Mouse (Mus musculus) myocyte (in vitro differentiated cells): ENCODE results near the gene Rapgef2. TPM values are rescaled to one million over a fixed set of nuclear protein-coding genes. Genes with fewer than 3 reads are reported as not detected.

ENCODE experiments used
- H3K27me3 ChIP-seq: one replicate; pipeline ENCODE4 v1.6.1; 2011; ENCODE audit not compliant: control insufficient read depth, insufficient read depth, insufficient read length
- H3K36me3 ChIP-seq: one replicate; pipeline ENCODE4 v1.6.1; 2011; ENCODE audit not compliant: control insufficient read depth, insufficient read depth
- H3K4me2 ChIP-seq: one replicate; pipeline ENCODE4 v1.6.1; 2011; ENCODE audit warnings: low read depth, control low read depth
- H3K4me3 ChIP-seq: one replicate; pipeline ENCODE4 v1.5.1; 2011; ENCODE audit warnings: mild to moderate bottlenecking, control low read depth, moderate library complexity
- H3K79me2 ChIP-seq: one replicate; pipeline ENCODE4 v1.6.1; 2011; ENCODE audit not compliant: control insufficient read depth, insufficient read depth
- H3ac ChIP-seq: one replicate; pipeline ENCODE4 v1.6.1; 2011; ENCODE audit not compliant: control insufficient read depth, insufficient read length
- CEBPB ChIP-seq: IDR thresholded peaks from 2 replicates; pipeline ENCODE4 v1.6.1; 2011; ENCODE audit warnings: mild to moderate bottlenecking, moderate library complexity; ENCODE audit not compliant: poor library complexity, insufficient read depth, severe bottlenecking
- E2F4 ChIP-seq: IDR thresholded peaks from one replicate; pipeline ENCODE4 v1.6.1; 2011; ENCODE audit warnings: mild to moderate bottlenecking, control low read depth, moderate library complexity; ENCODE audit not compliant: insufficient read depth
- MAX ChIP-seq: IDR thresholded peaks from one replicate; pipeline ENCODE4 v1.6.1; 2011; ENCODE audit warnings: low read depth, mild to moderate bottlenecking, control low read depth
- MYOD1 ChIP-seq, 3 experiments: IDR thresholded peaks; one replicate each; pipeline ENCODE4 v1.6.1; 2011; ENCODE audit warnings: control low read depth in 2 of 3, low read depth in 2 of 3, mild to moderate bottlenecking in 2 of 3, moderate library complexity in 1 of 3; ENCODE audit not compliant: insufficient read length in 2 of 3, control insufficient read depth in 1 of 3
- MYOG ChIP-seq, 3 experiments: IDR thresholded peaks; one replicate each; pipeline ENCODE4 v1.6.1; 2011; ENCODE audit warnings: control low read depth in 2 of 3, low read depth in 2 of 3, mild to moderate bottlenecking in 2 of 3; ENCODE audit not compliant: insufficient read length in 2 of 3, control insufficient read depth in 1 of 3, insufficient read depth in 1 of 3
- POLR2A ChIP-seq: IDR thresholded peaks from one replicate; pipeline ENCODE4 v1.6.1; 2011; ENCODE audit warnings: low read depth, mild to moderate bottlenecking, control low read depth, moderate library complexity; ENCODE audit not compliant: insufficient read length
- POLR2AphosphoS2 ChIP-seq: IDR thresholded peaks from one replicate; pipeline ENCODE4 v1.6.1; 2011; ENCODE audit warnings: low read depth, control low read depth; ENCODE audit not compliant: insufficient read length
- REST ChIP-seq: IDR thresholded peaks from one replicate; pipeline ENCODE4 v1.6.1; 2011; ENCODE audit warnings: mild to moderate bottlenecking, control low read depth, moderate library complexity; ENCODE audit not compliant: insufficient read depth, insufficient read length
- SRF ChIP-seq: IDR thresholded peaks from one replicate; pipeline ENCODE4 v1.6.1; 2011; ENCODE audit warnings: low read depth; ENCODE audit not compliant: control insufficient read depth, insufficient read length
- TCF12 ChIP-seq: IDR thresholded peaks from one replicate; pipeline ENCODE4 v1.6.1; 2011; ENCODE audit warnings: mild to moderate bottlenecking, control low read depth; ENCODE audit not compliant: poor library complexity, insufficient read depth, severe bottlenecking
- TCF3 ChIP-seq: IDR thresholded peaks from one replicate; pipeline ENCODE4 v1.6.1; 2011; ENCODE audit warnings: low read depth, control low read depth; ENCODE audit not compliant: insufficient read length
- USF1 ChIP-seq: IDR thresholded peaks from one replicate; pipeline ENCODE4 v1.6.1; 2011; ENCODE audit warnings: low read depth, mild to moderate bottlenecking, control low read depth, moderate library complexity
- polyA plus RNA-seq: library from polyadenylated mRNA; unstranded; fragments of >200 nt; fragmentation: generic; extraction: Trizol; gene quantifications from one replicate; pipeline ENCODE4 v1.2.1, GENCODE M21; 2012; ENCODE audit warnings: missing spikeins

Rapgef2 gene
- polyA plus RNA-seq, 1 experiment = 5.8 TPM

DNA sequence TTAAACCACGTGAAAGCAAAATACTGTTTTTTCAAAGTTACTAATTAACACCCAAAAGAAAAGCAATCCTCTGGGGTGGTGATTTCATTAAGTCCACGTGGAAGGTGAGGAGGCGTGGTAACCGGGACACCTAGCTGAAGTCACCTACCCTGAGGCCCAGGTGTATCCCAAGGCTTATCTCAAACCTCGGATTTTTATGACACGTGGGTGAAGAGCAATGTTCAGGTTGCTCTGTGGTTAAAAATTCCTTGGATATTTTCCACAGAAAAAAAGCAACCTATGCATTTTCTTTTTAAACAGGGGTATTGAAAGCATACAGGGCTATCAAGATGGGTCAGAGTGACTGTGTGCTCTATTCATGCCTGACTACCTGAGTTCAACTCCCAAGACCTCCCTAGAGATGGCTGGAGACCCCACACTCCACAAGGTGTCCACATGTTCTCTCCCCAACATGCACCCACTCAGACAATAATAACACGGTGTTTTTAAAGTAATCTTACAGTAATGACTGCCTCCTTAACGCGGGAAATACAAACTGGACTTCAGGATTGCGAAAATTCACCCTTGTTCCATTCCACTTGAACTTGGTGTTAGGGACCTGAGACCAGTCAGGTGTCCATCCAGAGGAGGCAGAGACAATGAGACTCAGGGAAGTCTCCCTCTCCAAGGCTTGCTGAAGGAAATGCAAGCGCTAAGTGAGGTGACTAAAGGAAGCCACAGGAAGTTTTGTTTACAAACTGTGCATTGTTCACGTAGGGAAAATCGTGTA is 63.9 kb downstream of the Rapgef2 start:
- Histone ChIP-seq H3K4me2 (no peak overlapping the region), H3K79me2 (peaks cover 62% of the 10 kb centered on the region), H3K36me3 (no peaks in the 10 kb centered on the region), H3ac (no peak overlapping the region), H3K4me3 (no peak overlapping the region), H3K27me3 (no peaks in the 10 kb centered on the region)
- no peak for TF ChIP-seq TCF12
- no peak for TF ChIP-seq E2F4
- no peak for TF ChIP-seq MAX
- no peak for TF ChIP-seq USF1
- TF ChIP-seq TCF3 = no peak
- no peak for TF ChIP-seq MYOD1 (IDR thresholded peaks at IDR 0.05; ENCODE audit: control insufficient read depth in 1 of 3, insufficient read length in 2 of 3, low read depth in 2 of 3)
- no peak for TF ChIP-seq POLR2AphosphoS2
- TF ChIP-seq CEBPB = no peak
- TF ChIP-seq POLR2A = no peak
- TF ChIP-seq MYOG (IDR thresholded peaks at IDR 0.05; ENCODE audit: control insufficient read depth in 1 of 3, insufficient read depth in 1 of 3, insufficient read length in 2 of 3, low read depth in 2 of 3) = no peak
- no peak for TF ChIP-seq REST
- no peak for TF ChIP-seq SRF

GRCm38 (mm10) chr3:79221296-79222191 is 64.8 kb downstream of the Rapgef2 start:
- Histone ChIP-seq H3K27me3 (no peaks in the 10 kb centered on the region), H3ac (no peak overlapping the region), H3K4me3 (no peak overlapping the region), H3K4me2 (no peak overlapping the region), H3K36me3 (no peaks in the 10 kb centered on the region), H3K79me2 (peaks cover 64% of the 10 kb centered on the region)
- TF ChIP-seq SRF = no peak
- no peak for TF ChIP-seq E2F4
- TF ChIP-seq MYOD1 (IDR thresholded peaks at IDR 0.05; ENCODE audit: control insufficient read depth in 1 of 3, insufficient read length in 2 of 3, low read depth in 2 of 3) = no peak
- TF ChIP-seq POLR2A = no peak
- no peak for TF ChIP-seq REST
- no peak for TF ChIP-seq POLR2AphosphoS2
- TF ChIP-seq MYOG (IDR thresholded peaks at IDR 0.05; ENCODE audit: control insufficient read depth in 1 of 3, insufficient read depth in 1 of 3, insufficient read length in 2 of 3, low read depth in 2 of 3) = no peak
- no peak for TF ChIP-seq CEBPB
- no peak for TF ChIP-seq TCF12
- no peak for TF ChIP-seq USF1
- no peak for TF ChIP-seq TCF3
- TF ChIP-seq MAX = no peak

DNA sequence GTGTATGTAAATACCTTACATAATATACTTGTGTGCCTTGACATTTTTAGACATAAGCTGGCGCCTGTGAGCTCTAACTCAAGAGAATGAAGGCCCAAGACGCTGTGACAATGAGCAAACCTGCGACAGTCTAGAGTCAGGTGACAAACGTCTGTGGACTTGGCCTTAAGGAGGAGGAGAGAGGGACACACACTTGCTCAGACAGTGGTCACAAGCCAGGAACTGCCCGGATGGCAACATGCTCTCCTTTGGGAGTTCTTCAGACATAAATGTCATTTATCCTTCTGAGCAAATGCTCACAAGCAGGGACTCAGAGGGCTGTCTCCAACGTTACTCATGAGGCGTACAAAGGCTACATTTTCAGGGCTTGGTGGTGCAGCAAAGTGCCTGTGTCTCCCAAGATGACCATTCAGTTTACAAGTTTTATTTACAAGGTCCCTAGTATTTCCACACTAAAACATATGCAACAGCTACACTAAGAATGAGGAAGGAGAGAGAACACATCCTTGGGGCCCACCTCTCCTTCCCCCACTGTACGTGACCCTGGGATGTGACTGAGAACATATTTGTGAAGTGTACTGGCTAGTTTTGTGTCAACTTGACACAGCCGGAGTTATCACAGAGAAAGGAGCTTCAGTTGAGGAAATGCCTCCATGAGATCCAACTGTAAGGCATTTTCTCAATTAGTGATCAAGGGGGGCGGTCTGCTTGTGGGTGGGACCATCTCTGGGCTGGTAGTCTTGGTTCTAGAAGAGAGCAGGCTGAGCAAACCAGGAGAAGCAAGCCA is 67.0 kb downstream of the Rapgef2 start:
- Histone ChIP-seq H3K4me3 (no peak overlapping the region), H3ac (no peak overlapping the region), H3K79me2 (peaks cover 51% of the 10 kb centered on the region), H3K27me3 (no peaks in the 10 kb centered on the region), H3K4me2 (no peak overlapping the region), H3K36me3 (no peaks in the 10 kb centered on the region)
- TF ChIP-seq REST = no peak
- TF ChIP-seq MAX = no peak
- TF ChIP-seq MYOD1 (IDR thresholded peaks at IDR 0.05; ENCODE audit: control insufficient read depth in 1 of 3, insufficient read length in 2 of 3, low read depth in 2 of 3) = no peak
- TF ChIP-seq E2F4 = no peak
- no peak for TF ChIP-seq TCF12
- TF ChIP-seq POLR2AphosphoS2 = no peak
- TF ChIP-seq USF1 = no peak
- TF ChIP-seq MYOG (IDR thresholded peaks at IDR 0.05; ENCODE audit: control insufficient read depth in 1 of 3, insufficient read depth in 1 of 3, insufficient read length in 2 of 3, low read depth in 2 of 3) = no peak
- no peak for TF ChIP-seq CEBPB
- no peak for TF ChIP-seq TCF3
- no peak for TF ChIP-seq POLR2A

GRCm38 (mm10) chr3:79218566-79219051 is 67.7 kb downstream of the Rapgef2 start:
- Histone ChIP-seq H3K27me3 (no peaks in the 10 kb centered on the region), H3K36me3 (no peaks in the 10 kb centered on the region), H3ac (no peak overlapping the region), H3K79me2 (peaks cover 45% of the 10 kb centered on the region), H3K4me2 (no peak overlapping the region), H3K4me3 (no peak overlapping the region)
- no peak for TF ChIP-seq MAX
- TF ChIP-seq E2F4 = no peak
- no peak for TF ChIP-seq SRF
- no peak for TF ChIP-seq POLR2AphosphoS2
- no peak for TF ChIP-seq CEBPB
- TF ChIP-seq USF1 = no peak
- no peak for TF ChIP-seq MYOD1 (IDR thresholded peaks at IDR 0.05; ENCODE audit: control insufficient read depth in 1 of 3, insufficient read length in 2 of 3, low read depth in 2 of 3)
- TF ChIP-seq TCF3 = no peak
- TF ChIP-seq POLR2A = no peak
- no peak for TF ChIP-seq TCF12
- no peak for TF ChIP-seq REST
- no peak for TF ChIP-seq MYOG (IDR thresholded peaks at IDR 0.05; ENCODE audit: control insufficient read depth in 1 of 3, insufficient read depth in 1 of 3, insufficient read length in 2 of 3, low read depth in 2 of 3)
